Mouse (Mus musculus): ENCODE results near the gene Armc2. TPM values are rescaled to one million over a fixed set of nuclear protein-coding genes. Genes with fewer than 3 reads are reported as not detected.
"Not testable (repeated sequence)": the region's sequence is repeated elsewhere in the genome, so short reads cannot be mapped to it uniquely, and the experiment has no call there.

The Armc2 gene
- polyA plus RNA-seq, 1 experiment from 2014 or later, result 7.1 TPM

- no peak overlapping the region for H3K27ac ChIP-seq
- no peaks in the 10 kb centered on the region for H3K9me3 ChIP-seq
- no peaks in the 10 kb centered on the region for H3K27me3 ChIP-seq
- no peak overlapping the region for H3K9ac ChIP-seq
- no peak overlapping the region for H3K4me2 ChIP-seq
- WGBS, result 89% methylated on average over 18 of the region's 18 CpGs
- no peak overlapping the region for H3K4me3 ChIP-seq
- no peak for ATAC-seq (ENCODE audit: low FRiP score)
- H3K36me3 ChIP-seq, result no peaks in the 10 kb centered on the region
- H3K4me1 ChIP-seq (replicated peaks), result no peaks in the 10 kb centered on the region
Observed at GRCm38 (mm10) chr10:41957421-41958225, 60.6 kb downstream of the Armc2 start.

GRCm38 (mm10) chr10:41953528-41953864 is 64.7 kb downstream of the Armc2 start:
- no peak overlapping the region for H3K9ac ChIP-seq
- no peak overlapping the region for H3K27ac ChIP-seq
- 99% methylated on average over 5 of the region's 5 CpGs for WGBS

DNA sequence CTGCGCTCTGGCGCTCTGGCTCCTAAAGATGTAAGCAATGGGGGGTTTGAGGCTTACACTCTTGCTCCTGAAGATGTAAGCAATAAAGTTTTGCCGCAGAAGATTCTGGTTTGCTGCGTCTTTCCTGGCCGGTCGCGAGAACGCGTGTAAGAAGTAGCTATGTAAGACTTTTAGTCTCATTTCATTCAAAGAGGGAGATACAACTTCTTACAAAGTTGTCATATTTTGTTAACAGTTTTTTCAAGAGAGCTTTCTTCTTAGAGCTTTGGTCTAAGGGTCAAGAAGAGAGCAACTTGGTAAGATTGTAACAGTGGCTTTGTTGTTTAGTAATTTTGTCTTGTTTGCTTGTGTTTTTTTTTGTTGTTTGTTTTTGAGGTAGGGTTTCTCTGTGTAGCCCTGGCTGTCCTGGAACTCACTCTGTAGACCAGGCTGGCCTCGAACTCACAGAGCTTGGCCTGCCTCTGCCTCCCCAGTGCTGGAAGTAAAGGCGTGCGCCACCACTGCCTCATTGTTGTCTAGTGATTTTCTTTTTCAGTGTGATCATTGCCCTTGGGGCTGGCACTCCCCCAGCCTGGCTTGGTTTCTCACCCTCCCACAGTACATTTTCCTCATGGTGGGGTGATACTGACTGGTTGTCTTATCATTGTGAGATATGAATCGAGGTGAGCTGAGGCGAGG is 65.3 kb downstream of the Armc2 start:
- Histone ChIP-seq H3K4me1 (replicated peaks) (no peaks in the 10 kb centered on the region), H3K36me3 (no peaks in the 10 kb centered on the region), H3K9ac (no peak overlapping the region), H3K9me3 (peaks cover 3% of the 10 kb centered on the region; the same call in 1 of the 2 replicates), H3K4me3 (no peak overlapping the region), H3K27ac (no peak overlapping the region), H3K4me2 (no peak overlapping the region), H3K27me3 (no peaks in the 10 kb centered on the region)
- ATAC-seq (ENCODE audit: low FRiP score), result no peak
- 96% methylated on average over 14 of the region's 14 CpGs for WGBS

More at GRCm38 (mm10) chr10:41953528-41953864, 64.7 kb downstream of the Armc2 start:
- H3K4me3 ChIP-seq, result no peak overlapping the region
- H3K27me3 ChIP-seq, result no peaks in the 10 kb centered on the region
- H3K9me3 ChIP-seq, result peaks cover 3% of the 10 kb centered on the region; the same call in 1 of the 2 replicates
- ATAC-seq (ENCODE audit: low FRiP score), result no peak
- H3K36me3 ChIP-seq, result no peaks in the 10 kb centered on the region
- no peaks in the 10 kb centered on the region for H3K4me1 ChIP-seq (replicated peaks)
- H3K4me2 ChIP-seq, result no peak overlapping the region

DNA sequence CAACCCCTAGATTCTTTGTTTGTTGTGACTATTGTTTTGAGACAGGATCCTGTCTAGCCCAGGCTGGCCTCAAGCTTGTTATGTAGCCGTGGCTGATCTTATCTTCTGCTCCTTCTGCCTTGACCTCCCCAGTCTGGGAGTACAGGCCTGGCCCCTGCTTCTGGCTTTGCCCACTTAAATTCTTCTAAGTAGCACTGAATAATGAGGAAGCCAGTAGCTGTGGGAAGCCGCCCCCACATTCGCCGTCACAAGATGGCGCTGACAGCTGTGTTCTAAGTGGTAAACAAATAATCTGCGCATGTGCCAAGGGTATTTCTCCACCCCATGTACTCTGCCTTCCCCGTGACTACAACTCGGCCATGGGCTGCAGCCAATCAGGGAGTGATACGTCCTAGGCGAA is 65.9 kb downstream of the Armc2 start:
- H3K27ac ChIP-seq; ATAC-seq (ENCODE audit: low FRiP score); H3K9me3 ChIP-seq; H3K4me1 ChIP-seq (replicated peaks); H3K9ac ChIP-seq; H3K36me3 ChIP-seq; H3K4me2 ChIP-seq; H3K27me3 ChIP-seq; H3K4me3 ChIP-seq: not testable (repeated sequence)
- 92% methylated on average over 9 of the region's 10 CpGs for WGBS

GRCm38 (mm10) chr10:41939090-41939489 is 79.2 kb downstream of the Armc2 start:
- Histone ChIP-seq H3K9ac (no peak overlapping the region), H3K4me3 (no peak overlapping the region), H3K4me1 (replicated peaks) (peaks cover 33% of the 10 kb centered on the region), H3K36me3 (no peaks in the 10 kb centered on the region), H3K27me3 (no peaks in the 10 kb centered on the region), H3K27ac (no peak overlapping the region), H3K9me3 (no peaks in the 10 kb centered on the region), H3K4me2 (no peak overlapping the region)
- no peak for ATAC-seq (ENCODE audit: low FRiP score)
- WGBS, result 76% methylated on average over 4 of the region's 4 CpGs

- Histone ChIP-seq H3K4me3 (no peak overlapping the region), H3K36me3 (no peaks in the 10 kb centered on the region), H3K27me3 (no peaks in the 10 kb centered on the region), H3K9ac (no peak overlapping the region), H3K27ac (no peak overlapping the region), H3K4me1 (replicated peaks) (peaks cover 42% of the 10 kb centered on the region), H3K4me2 (no peak overlapping the region), H3K9me3 (no peaks in the 10 kb centered on the region)
- 52% methylated on average over 4 of the region's 4 CpGs for WGBS
- no peak for ATAC-seq (ENCODE audit: low FRiP score)
Observed at GRCm38 (mm10) chr10:41937176-41937575, 81.1 kb downstream of the Armc2 start.

DNA sequence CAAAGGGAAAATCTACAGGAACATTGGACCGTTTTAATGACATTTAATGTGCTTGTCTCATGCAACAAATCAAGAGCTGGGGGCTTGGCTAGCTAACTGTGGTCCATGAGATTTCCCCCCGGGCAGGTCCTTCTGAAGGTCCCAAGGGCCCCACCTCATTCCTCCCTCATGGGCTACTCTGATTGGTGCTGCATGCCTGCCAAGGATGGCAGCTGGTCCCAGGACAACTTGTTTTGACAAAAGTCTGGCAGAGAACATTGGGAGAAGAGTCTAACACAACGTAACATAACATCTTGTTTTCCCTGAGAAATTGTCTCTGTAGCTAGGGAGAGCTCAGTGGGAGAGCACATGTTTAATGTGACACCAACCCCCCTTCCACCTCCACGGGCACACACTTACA is 82.1 kb downstream of the Armc2 start:
- no peak overlapping the region for H3K9ac ChIP-seq
- peak overlapping the region; percentile 87; the same call in 1 of the 2 replicates for H3K27ac ChIP-seq
- H3K9me3 ChIP-seq, result no peaks in the 10 kb centered on the region
- no peak overlapping the region for H3K4me2 ChIP-seq
- H3K4me3 ChIP-seq, result no peak overlapping the region
- H3K4me1 ChIP-seq (replicated peaks), result peaks cover 53% of the 10 kb centered on the region
- ATAC-seq (ENCODE audit: low FRiP score), result no peak
- 53% methylated on average over 4 of the region's 4 CpGs for WGBS
- no peaks in the 10 kb centered on the region for H3K36me3 ChIP-seq
- H3K27me3 ChIP-seq, result no peaks in the 10 kb centered on the region

GRCm38 (mm10) chr10:41935476-41935829 is 82.8 kb downstream of the Armc2 start:
- Histone ChIP-seq H3K36me3 (no peaks in the 10 kb centered on the region), H3K27me3 (no peaks in the 10 kb centered on the region), H3K9ac (no peak overlapping the region), H3K4me3 (no peak overlapping the region), H3K27ac (peak overlapping the region; percentile 87), H3K4me2 (peak overlapping the region; percentile 46), H3K9me3 (no peaks in the 10 kb centered on the region), H3K4me1 (replicated peaks) (peaks cover 57% of the 10 kb centered on the region)
- no peak for ATAC-seq (ENCODE audit: low FRiP score)

DNA sequence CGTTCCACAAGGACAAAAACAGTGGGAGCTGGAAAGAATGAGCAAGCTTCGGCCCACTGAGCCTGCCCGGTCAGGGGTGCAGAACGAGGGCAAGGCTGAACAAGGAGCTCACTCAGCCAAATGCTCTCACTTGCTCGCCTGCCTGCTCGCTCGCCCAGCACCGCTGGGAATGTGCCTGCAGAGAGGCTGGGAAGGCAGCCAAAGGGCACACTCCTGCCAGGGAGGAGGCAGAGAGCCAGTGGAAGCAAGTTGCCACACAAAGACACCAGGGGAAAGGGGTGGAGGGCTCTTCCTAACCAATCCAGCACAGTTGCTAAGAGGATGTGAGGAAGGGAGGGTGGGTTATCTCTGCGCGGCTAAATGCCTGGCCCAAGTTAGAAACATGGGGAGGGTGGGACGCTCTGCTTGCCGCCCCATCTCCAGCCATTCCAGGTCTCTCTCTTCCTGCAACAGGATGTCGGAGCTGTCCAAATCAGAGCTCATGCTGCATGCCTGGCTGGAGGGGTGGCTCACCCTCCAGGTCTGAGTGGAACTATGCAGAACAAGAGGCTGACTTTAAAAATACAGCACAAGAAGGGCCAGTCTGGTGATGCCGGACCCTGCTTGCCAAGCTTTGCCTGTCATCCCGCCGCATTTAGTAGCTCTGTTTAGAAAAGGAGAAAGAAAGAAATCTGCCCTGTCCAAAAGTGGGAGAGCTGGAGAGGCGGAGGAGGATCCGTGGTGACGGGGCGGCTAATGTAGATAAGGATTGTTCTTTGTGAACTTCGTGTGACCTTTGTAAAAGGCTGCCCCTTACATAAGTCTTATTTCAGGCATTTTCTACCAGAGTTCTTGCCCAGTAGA is 83.4 kb downstream of the Armc2 start:
- peak; percentile 88 for ATAC-seq (ENCODE audit: low FRiP score)
- Histone ChIP-seq H3K4me3 (peak overlapping the region; percentile 19), H3K9me3 (no peaks in the 10 kb centered on the region), H3K36me3 (no peaks in the 10 kb centered on the region), H3K27me3 (peaks cover 4% of the 10 kb centered on the region; the same call in 1 of the 2 replicates), H3K27ac (peak overlapping the region; percentile 87), H3K4me1 (replicated peaks) (peaks cover 57% of the 10 kb centered on the region), H3K9ac (peak overlapping the region; percentile 53), H3K4me2 (peak overlapping the region; percentile 46)
- 12% methylated on average over 21 of the region's 21 CpGs for WGBS

DNA sequence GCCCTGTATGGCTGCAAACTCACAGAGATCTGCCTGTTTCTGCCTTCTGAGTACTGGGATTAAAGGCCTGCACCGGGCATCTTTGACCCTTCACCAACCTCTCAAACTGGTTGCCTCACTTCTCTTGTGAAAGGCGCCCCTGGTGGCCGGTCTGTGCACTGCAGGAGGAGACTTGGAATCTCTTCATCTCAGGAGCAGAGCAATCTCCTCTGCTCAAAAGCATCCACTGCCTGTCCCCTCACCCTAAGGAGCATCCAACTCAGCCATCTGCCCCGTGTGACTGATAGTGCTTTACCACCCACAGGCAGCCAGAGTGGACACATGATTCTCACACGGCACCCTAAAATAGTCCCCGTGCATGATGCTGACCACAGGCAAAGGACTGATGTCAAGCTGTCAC is 84.7 kb downstream of the Armc2 start:
- no peak overlapping the region for H3K4me3 ChIP-seq
- no peak overlapping the region for H3K9ac ChIP-seq
- H3K36me3 ChIP-seq, result no peaks in the 10 kb centered on the region
- no peak for ATAC-seq (ENCODE audit: low FRiP score)
- 70% methylated on average over 6 of the region's 6 CpGs for WGBS
- H3K27me3 ChIP-seq, result peaks cover 4% of the 10 kb centered on the region; the same call in 1 of the 2 replicates
- peak overlapping the region; percentile 87 for H3K27ac ChIP-seq
- no peak overlapping the region for H3K4me2 ChIP-seq
- H3K4me1 ChIP-seq (replicated peaks), result peaks cover 57% of the 10 kb centered on the region
- H3K9me3 ChIP-seq, result no peaks in the 10 kb centered on the region

GRCm38 (mm10) chr10:41932943-41933342 is 85.3 kb downstream of the Armc2 start:
- no peak for ATAC-seq (ENCODE audit: low FRiP score)
- Histone ChIP-seq H3K9me3 (no peaks in the 10 kb centered on the region), H3K4me2 (no peak overlapping the region), H3K36me3 (no peaks in the 10 kb centered on the region), H3K27me3 (peaks cover 4% of the 10 kb centered on the region; the same call in 1 of the 2 replicates), H3K27ac (peak overlapping the region; percentile 87), H3K9ac (no peak overlapping the region), H3K4me3 (no peak overlapping the region), H3K4me1 (replicated peaks) (peaks cover 57% of the 10 kb centered on the region)
- WGBS, result 88% methylated on average over 5 of the region's 5 CpGs

GRCm38 (mm10) chr10:41931962-41932361 is 86.3 kb downstream of the Armc2 start:
- Histone ChIP-seq H3K9me3 (no peaks in the 10 kb centered on the region), H3K9ac (no peak overlapping the region), H3K4me1 (replicated peaks) (peaks cover 51% of the 10 kb centered on the region), H3K36me3 (no peaks in the 10 kb centered on the region), H3K4me2 (peak overlapping the region; percentile 29), H3K27ac (peak overlapping the region; percentile 81), H3K27me3 (peaks cover 4% of the 10 kb centered on the region; the same call in 1 of the 2 replicates), H3K4me3 (no peak overlapping the region)
- no peak for ATAC-seq (ENCODE audit: low FRiP score)
- WGBS, result 58% methylated on average over 12 of the region's 12 CpGs
